Mouse (Mus musculus) kidney, adult 18-20 months (tissue): ENCODE data around the gene Vwc2l.
A peak's percentile ranks its signal among the peaks of the same experiment; 100 is the strongest.

Experiments used
- DNase-seq: peaks from one replicate; pipeline ENCODE4 v3.0.0; 2021

The Vwc2l gene

GRCm38 (mm10) chr1:70725655-70726066 lies at the start of gene Vwc2l:
Gene Vwc2l (plus strand): TSS chr1:70725715.
- DNase-seq = peak; percentile 50

GRCm38 (mm10) chr1:70692529-70692928 lies 33.0 kb upstream of the Vwc2l start:
- peak; percentile 79 for DNase-seq

DNA sequence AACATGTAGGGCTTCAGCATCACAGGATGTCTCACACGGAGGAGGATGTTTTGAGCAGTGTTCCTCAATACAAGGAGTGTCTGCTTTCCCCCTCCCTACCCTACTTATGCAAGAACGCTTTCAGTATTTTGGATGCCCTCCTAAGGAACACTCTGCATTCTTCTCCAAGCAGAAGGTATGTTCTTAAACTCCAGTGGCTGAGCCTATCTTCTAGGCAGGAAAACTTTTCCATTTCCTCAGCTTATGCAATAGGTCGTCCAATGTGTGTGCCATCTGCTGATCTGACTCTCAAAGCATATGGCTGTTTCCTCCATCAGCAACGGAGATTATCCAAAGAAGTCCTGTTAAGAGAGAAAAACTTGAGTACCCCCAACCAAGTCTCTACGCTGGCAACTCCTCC lies 25.2 kb upstream of the Vwc2l start:
- DNase-seq = no peak

DNA sequence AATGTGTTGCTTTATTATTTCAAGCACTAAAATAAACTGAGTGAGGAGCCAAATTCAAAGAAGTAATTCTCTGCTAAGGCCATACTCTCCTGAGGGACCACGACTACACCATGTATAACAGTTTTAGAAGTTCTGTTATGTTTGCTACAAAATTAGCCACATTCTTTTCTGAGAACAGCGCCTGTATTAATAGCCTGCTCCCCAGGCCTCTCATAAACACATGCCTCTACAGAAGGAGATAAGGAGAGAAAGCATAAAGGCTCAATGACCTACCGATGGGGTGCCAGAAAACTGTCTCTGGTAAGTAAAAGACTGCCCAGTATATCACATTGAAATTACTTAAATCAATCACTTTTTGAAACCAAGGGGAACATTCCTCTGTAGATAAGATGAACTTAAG lies 21.6 kb upstream of the Vwc2l start:
- no peak for DNase-seq

GRCm38 (mm10) chr1:70705821-70706220 lies 19.7 kb upstream of the Vwc2l start:
- DNase-seq = no peak

DNA sequence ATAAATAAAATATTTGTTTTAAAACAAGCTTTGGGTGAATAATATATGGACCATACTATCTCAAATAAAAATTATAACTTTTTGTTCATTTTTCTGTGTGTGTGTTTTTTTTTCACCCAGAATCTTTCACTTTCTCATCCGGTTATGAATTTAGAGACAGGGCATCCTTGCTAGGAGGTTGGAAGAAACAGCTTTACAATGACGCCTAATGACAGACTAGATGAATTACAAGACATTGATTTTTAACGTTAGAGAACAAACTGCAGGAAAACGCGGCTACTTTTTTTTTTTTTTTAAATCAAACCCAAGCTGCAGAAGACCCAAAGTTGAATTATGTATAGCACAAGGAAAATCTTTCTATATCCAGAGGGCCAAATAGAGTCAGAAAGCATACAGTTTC lies 470 bp upstream of the Vwc2l start:
- no peak for DNase-seq

- peak; percentile 3 for DNase-seq
Measured at GRCm38 (mm10) chr1:70787146-70787545, 61.6 kb downstream of the Vwc2l start.

GRCm38 (mm10) chr1:70791636-70792035 lies 66.1 kb downstream of the Vwc2l start:
- DNase-seq = no peak

- DNase-seq = no peak
Measured at GRCm38 (mm10) chr1:70795094-70795493, 69.6 kb downstream of the Vwc2l start.

- no peak for DNase-seq
Measured at GRCm38 (mm10) chr1:70803401-70803800, 77.9 kb downstream of the Vwc2l start.

DNA sequence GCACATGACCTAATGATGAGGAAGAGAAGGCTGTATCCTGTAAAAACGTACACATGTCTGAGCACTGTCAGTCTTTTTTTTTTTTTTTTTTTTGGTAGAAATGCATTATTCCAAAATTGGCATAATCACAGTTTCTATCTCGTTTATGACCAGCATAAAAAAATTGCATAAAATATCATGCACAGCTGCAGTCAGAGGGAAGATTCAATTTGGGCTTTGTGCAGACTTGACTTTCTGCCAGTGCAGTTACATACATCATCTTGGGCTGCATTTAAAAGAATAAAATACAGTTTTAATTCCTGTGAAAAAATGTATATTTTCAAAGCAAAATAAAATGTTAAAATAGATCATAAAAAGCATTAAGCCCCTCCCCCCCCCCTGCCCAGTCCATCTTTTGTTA lies 97.6 kb downstream of the Vwc2l start:
- no peak for DNase-seq

- DNase-seq = no peak
Measured at GRCm38 (mm10) chr1:70833262-70833661, 107.7 kb downstream of the Vwc2l start.

GRCm38 (mm10) chr1:70842222-70842621 lies 116.7 kb downstream of the Vwc2l start:
- no peak for DNase-seq

- DNase-seq = no peak
Measured at GRCm38 (mm10) chr1:70845276-70845675, 119.8 kb downstream of the Vwc2l start.

DNA sequence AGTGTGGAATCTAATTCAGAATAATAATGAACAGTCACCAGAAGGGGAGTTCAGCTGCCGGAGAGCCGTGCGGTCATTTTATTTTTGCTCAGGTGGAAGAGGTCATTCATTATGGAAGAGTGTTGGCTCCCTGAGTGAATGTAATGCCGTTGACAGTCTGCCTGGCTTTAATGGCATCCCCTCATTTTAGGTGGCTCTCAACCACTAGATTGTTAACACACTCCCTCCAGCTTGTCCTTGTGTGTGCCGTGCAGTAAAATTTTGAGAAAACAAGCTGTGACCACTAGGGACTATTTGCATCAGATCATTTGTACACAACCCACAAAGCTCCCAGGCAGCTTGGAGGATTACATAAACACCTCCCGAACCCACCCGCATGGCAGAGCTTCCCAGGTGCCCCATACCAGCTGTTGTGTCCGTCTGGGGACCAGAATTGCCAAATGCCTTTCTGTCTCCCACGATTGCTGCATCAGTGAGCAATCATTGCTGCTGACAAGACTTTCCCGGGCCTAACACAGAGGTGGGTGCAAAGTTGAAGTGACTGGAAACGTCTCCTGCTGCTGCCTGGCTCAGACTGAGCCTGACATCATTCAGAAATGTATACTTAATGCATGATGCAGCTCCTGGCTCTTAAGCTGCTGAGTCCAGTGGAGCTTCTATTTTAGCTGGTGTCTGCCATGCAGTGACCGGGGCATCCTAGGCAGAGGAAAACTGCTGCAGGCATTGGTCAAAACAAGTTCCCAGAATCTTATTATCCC lies 126.3 kb downstream of the Vwc2l start:
- no peak for DNase-seq

DNA sequence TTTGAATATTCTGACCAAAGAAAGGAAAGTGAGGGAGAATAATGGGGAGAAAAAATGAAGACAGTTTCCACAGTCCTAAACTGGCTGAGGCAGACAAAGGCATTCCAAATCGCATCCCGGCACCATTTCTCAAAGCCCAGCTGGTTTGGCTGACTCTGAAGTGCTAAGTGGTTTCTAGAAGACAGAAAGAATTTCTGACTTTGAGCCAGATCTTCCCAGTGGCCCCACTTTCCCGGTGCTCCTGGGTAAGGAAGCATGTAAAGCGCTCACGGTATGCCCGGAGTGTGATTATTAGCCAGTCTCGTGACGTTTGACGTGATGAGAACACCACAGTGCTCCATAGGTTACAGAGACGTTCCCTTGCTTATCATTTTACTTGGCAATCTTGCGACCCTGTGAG lies 127.9 kb downstream of the Vwc2l start:
- no peak for DNase-seq

DNA sequence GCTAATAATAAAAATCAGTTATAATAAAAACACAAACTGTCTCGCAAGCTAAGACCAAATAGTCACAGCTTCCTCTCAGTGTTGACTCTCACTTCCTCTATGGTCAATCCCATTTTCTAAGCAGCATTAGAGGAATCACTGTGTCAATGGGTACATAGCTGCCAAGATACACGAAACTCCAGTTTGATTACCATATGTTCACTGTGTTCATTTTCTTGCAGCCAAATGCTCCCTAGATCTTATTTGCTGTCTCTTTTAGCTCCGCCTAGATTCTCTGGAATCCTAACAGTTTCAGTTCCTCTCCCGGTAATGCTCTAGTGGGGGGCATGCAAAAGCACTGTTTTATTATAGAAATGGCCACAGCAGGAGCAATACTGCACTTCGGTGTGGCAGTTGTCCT lies 130.4 kb downstream of the Vwc2l start:
- DNase-seq = no peak

- DNase-seq = no peak
Measured at GRCm38 (mm10) chr1:70861672-70862071, 136.2 kb downstream of the Vwc2l start.

- DNase-seq = no peak
Measured at GRCm38 (mm10) chr1:70866137-70866536, 140.6 kb downstream of the Vwc2l start.

DNA sequence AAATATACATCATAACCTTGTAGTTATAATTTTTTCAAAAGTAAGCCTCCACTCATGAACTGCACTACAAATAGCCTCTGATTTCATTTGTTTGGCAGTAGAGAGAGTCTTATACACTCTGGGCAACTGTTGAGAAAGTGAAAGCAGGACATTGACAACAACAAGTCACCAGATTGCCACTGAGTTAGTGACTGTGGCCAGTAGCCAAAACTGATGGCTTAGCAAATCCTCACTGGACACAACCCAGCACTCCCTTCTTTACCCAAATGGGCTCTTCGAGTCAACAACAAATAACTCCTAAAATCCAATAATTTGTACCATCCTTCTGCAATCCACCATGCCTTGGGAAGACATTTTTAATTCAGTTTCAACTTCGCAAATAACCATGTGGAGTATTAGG lies 155.0 kb downstream of the Vwc2l start:
- DNase-seq = no peak

DNA sequence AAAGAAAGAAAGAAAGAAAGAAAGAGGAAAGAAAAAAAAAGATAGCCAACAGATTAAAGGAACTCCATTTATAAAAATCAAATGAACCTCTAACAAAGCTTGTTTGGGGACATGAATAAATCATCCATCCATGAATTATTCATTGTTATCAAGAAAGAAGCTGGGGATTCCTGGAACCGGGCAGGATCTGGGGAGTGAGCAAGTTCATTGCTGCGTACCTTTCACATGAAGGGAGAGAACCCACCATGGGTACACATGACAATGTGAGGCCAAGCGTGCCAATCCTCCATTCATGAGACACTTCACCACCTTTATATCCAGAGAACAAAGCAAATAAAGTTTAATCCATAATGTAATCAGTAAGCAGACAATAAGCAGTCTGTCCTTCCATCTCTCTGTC lies 155.8 kb downstream of the Vwc2l start:
- no peak for DNase-seq

- no peak for DNase-seq
Measured at GRCm38 (mm10) chr1:70884156-70884555, 158.6 kb downstream of the Vwc2l start.

DNA sequence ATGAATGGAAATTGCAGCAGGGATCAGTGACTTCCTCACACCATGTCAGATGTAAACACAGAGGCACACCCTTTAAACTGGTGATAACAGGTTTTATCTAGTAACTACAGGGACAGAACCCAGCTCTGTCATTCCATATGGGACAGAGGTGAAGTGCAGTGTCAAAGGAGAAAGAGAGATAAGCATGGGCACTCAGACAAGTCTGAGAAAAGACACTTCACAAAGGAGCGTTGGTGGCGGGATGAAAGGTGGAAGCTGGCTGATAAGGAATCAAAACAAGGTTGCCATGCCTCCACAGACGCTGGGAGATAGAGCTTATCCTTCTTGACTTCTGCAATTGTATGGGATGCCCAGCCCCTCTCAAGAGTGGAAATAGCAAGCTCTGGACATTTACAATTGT lies 176.8 kb downstream of the Vwc2l start:
- no peak for DNase-seq

DNA sequence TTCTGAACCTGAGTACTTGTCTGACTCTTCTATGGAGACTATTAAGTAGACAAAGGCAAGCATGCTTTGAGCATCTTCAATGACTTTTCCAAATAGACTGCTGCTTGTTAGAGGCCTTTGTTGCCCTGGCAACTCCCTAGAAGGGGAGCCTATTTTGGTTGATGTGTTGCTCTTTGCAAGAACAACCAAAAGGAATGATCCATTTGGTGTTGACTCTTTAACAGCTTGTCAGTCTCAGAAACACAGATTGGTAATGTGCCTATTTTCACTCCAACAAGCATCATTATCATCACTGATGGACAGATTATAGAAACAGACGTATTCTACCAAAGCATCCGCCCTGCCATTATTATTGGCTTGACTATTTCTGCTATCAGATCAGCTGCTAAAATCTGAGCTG lies 181.9 kb downstream of the Vwc2l start:
- no peak for DNase-seq

DNA sequence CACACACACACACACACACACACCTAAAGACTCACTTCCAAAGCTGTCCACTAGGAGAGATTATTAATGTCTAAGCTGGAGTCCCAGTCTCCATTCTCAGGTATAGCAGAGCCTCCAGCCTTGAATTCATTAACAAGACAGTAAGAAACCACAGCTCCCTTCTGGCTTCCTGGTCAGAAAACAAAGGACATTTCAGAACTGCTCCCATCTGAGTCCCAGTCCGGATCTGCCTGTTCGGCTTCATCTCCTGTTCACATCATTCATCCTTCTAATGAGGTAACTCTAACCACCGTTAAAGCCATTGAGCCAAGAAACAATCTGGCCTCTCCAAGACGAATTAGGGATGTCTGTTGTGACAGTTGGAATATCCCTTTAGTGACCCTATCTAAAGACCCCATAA lies 185.7 kb downstream of the Vwc2l start:
- DNase-seq = no peak
